Mouse (Mus musculus) small intestine, adult 2 months (tissue): Measurements from ENCODE around the gene Plekhn1. TPM values are rescaled to one million over a fixed set of nuclear protein-coding genes. Genes with fewer than 3 reads are reported as not detected.

Experiments
- H3K27ac ChIP-seq: fragments of 200-500 bp; 2 replicates; pipeline ENCODE4 v1.5.1; 2012; ENCODE audit warnings: low read depth, low read length, control low read depth, inconsistent platforms; ENCODE audit not compliant: insufficient read depth
- H3K27me3 ChIP-seq: fragments of 200-500 bp; 2 replicates; pipeline ENCODE4 v1.6.1; 2012; ENCODE audit warnings: mild to moderate bottlenecking, moderate library complexity, low read length, inconsistent platforms; ENCODE audit not compliant: control insufficient read depth, insufficient read depth
- H3K36me3 ChIP-seq: fragments of 200-500 bp; 2 replicates; pipeline ENCODE4 v1.6.1; 2012; ENCODE audit warnings: mild to moderate bottlenecking, low read length, control low read depth, inconsistent platforms; ENCODE audit not compliant: control insufficient read depth, insufficient read depth
- H3K4me1 ChIP-seq: fragments of 200-500 bp; 2 replicates; pipeline ENCODE4 v1.6.1; 2012; ENCODE audit warnings: low read length, inconsistent platforms, mixed read lengths; ENCODE audit not compliant: control insufficient read depth, insufficient read depth, insufficient read length
- H3K4me3 ChIP-seq: fragments of 200-500 bp; 2 replicates; pipeline ENCODE4 v1.5.1; 2012; ENCODE audit warnings: low read depth, mild to moderate bottlenecking, control low read depth, inconsistent platforms, low read length, moderate library complexity
- CTCF ChIP-seq: fragments of 200-500 bp; IDR thresholded peaks from 2 replicates; pipeline ENCODE4 v1.5.1; 2012; ENCODE audit warnings: low read depth, mild to moderate bottlenecking, control low read depth, inconsistent platforms, low read length, moderate library complexity, mixed read lengths; ENCODE audit not compliant: insufficient replicate concordance, insufficient read length; ENCODE audit errors: extremely low read depth
- POLR2A ChIP-seq: fragments of 200-500 bp; IDR thresholded peaks from 2 replicates; pipeline ENCODE4 v1.6.1; 2012; ENCODE audit warnings: low read depth, mild to moderate bottlenecking, control low read depth, inconsistent platforms, low read length, moderate library complexity
- WGBS: fragments of 180-500 bp; shearing (Covaris S2); methylation state at CpG from one replicate; pipeline ENCODE4 v1.1.7; 2018; 5-methylcytosine and 5-hydroxymethylcytosine counted together
- polyA plus RNA-seq: library from polyadenylated mRNA; depleted of rRNA; stranded (reverse); fragments of >200 nt; gene quantifications from 2 replicates; pipeline ENCODE4 v1.2.3, GENCODE M21; 2012

Gene Plekhn1
- polyA plus RNA-seq, 1 experiment, result 46.9 TPM

DNA sequence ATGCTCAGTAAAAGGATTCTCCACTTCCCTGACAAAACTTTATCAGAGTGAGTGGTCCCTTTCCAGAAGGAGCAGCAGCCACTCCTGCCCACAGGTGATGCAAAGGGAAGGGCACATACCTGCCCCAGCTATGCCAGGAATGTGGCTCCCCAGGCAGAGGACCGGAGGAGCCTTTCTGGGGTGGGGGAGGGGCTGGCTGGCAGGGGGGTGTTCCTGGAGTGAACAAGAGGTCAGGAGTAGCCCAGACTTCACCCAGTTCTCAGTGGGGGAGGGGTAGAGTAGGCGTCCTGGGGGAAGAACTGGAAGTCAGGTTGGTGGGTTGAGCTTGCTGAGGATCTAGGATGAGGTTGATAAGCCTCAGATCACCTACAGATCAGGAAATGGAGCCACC, 41.5 kb downstream of the Plekhn1 start:
- WGBS, result 31% methylated on average over 2 of the region's 2 CpGs
- H3K27me3 ChIP-seq, result no peaks in the 10 kb centered on the region
- H3K4me3 ChIP-seq, result no peak overlapping the region
- TF ChIP-seq POLR2A, result no peak
- no peak for TF ChIP-seq CTCF
- peaks cover 50% of the 10 kb centered on the region; the same call in 1 of the 2 replicates for H3K4me1 ChIP-seq
- peak overlapping the region; percentile 90 for H3K27ac ChIP-seq
- peaks cover 10% of the 10 kb centered on the region for H3K36me3 ChIP-seq

DNA sequence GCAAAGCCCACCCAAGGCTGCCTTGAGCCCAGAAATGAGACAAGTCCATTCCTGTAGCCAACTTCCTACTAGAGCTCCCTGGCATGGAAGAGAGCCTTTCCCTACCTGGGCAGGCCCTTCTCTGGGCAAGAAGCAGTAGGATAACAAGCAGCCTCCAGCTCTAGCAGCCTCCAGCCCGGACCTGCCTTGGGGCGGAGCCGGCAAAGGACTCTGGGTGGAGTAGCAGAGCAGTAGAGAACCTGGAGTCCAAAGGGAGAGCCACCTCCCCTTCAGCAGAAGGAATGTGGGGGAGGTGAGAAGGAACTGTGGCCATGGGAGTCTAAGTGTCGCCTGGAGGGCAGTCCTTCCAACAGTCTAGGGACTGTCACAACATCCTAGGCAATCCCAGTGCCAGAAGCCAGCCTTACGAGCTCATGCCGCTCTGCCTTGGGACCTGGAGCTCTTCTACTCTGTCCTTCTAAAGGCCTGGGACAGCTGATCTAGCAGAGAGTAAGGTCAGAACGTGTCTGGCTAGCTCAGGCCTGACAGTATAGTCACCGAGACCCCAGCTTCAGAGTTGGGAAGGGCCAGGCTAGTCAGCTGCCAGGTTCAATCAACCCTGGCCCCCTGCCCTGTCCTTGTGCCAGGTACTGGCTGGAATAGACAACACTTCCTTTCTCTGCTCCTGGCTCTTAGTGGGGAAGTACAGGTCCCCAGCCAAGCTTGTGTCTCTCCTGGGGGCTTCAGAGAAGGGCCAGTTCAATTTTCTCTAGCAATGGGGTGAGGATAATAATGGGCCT, 42.0 kb downstream of the Plekhn1 start:
- peaks cover 10% of the 10 kb centered on the region for H3K36me3 ChIP-seq
- WGBS, result 30% methylated on average over 8 of the region's 8 CpGs
- TF ChIP-seq POLR2A (peak; percentile 58; the same call in 1 of the 2 replicates), CTCF (no peak)
- peak overlapping the region; percentile 55 for H3K4me3 ChIP-seq
- peak overlapping the region; percentile 95 for H3K27ac ChIP-seq
- no peaks in the 10 kb centered on the region for H3K27me3 ChIP-seq
- peaks cover 50% of the 10 kb centered on the region; the same call in 1 of the 2 replicates for H3K4me1 ChIP-seq

DNA sequence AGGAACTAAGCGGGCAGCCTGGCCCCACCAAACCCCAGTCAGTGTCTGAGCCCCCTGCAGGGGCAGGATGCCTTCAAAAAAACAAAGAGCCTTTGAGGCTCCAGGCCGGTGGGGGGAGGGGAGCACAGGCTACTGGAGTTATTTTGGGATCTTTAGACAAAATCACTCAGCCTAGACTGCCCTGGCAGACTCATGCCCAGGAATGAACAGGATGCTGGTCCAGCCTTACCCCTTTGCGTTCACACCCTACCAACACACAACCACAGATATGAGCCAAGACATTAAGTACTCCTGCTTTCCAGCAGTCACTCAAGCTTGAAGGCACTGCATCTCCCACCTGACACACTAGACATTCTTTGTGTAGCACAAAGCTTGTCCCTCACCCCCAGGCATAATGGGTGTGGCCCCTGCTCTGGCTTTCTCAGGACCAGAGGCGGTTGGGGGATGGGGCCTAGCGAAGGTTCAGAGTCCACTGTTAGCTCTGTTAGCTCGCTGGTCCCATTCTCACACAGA, 45.8 kb downstream of the Plekhn1 start:
- Histone ChIP-seq H3K4me1 (peaks cover 37% of the 10 kb centered on the region; the same call in 1 of the 2 replicates), H3K4me3 (no peak overlapping the region), H3K27ac (0 out of 2 replicates have a peak overlapping the region, but pooled peaks have one; percentile 8)

DNA sequence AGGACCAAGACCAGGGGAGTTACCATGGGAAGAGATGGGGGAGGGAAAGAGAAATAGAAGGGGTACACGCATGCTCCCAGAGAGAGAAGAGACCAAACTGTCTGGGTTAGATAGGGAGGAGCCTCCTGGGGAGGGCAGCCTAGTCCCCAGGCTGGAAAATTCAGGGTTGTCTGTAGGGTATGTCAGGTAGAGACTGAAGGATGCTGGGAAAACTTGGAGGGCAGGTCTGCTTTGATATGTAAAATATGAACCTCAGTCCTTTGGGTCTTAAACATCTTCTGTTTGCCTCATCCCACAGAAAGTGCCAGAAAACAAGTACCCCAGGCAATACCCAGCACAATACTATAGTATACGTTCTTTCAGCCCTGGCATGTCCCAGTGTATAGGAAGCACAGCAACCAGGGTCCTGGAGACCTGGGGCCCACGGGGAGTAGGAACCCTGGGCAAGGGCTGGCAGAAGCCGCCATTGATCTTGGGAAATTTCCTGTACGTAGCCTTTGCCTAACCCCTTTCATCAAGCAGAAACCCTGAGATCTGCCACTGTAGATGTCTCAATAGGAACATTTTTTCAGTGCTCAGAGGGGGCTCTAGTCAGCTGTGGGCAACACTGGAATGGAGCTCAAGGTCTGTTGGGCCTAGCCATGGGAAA, 46.4 kb downstream of the Plekhn1 start:
- Histone ChIP-seq H3K27me3 (no peaks in the 10 kb centered on the region), H3K27ac (no peak overlapping the region), H3K36me3 (peaks cover 13% of the 10 kb centered on the region), H3K4me3 (no peak overlapping the region), H3K4me1 (peaks cover 31% of the 10 kb centered on the region; the same call in 1 of the 2 replicates)
- no peak for TF ChIP-seq POLR2A
- no peak for TF ChIP-seq CTCF
- WGBS, result 90% methylated on average over 5 of the region's 5 CpGs

More for the DNA sequence above, 45.8 kb downstream of the Plekhn1 start:
- no peaks in the 10 kb centered on the region for H3K27me3 ChIP-seq
- H3K36me3 ChIP-seq, result peaks cover 13% of the 10 kb centered on the region
- WGBS, result 44% methylated on average over 6 of the region's 6 CpGs
- TF ChIP-seq CTCF, result no peak
- TF ChIP-seq POLR2A, result no peak

DNA sequence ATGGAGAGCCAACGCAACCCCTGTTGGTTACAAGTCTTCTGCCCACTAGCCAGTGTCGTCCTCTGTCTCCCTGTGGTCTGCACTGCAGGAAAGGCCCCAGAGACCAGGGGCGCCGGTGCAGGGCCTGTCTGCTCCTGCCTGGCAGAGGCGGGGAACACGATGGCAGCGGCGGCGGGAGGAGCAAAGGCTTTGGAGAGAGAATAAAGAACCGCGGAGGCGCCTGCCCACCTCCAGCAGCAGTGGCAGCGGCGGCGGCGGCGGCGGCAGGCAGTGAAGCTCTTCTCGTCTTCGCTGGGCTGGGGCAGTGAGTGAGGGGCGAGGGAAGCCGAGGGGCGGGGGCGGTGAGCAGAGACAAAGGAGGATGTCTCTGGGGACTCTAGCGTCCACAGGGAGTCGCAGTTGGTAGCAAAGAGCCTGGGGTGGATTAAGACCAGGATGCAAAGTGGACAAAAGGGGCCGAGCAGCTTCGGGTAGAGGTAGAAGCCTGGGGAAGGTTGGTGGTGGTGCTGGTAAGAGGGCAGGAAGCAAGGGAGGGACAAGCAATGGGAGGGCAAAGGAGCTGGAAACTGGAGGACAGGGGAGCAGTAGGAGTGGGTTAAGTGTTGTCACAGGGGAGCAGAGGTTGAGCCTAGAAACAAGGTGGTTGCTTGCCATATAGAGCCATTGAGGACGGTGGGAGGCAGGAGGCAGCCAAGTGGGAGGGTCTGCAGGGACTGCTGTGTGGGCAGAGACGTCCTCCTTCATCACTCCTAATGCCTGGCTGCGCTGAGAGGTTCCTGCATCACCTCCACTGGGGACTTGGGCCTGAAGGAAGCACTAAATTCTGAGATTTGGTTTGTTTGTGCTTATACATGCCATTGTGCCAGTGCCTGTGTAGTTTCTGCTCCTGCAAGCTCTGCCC, 48.5 kb downstream of the Plekhn1 start:
- H3K4me1 ChIP-seq, result peaks cover 24% of the 10 kb centered on the region; the same call in 1 of the 2 replicates
- WGBS, result 72% methylated on average over 31 of the region's 31 CpGs

DNA sequence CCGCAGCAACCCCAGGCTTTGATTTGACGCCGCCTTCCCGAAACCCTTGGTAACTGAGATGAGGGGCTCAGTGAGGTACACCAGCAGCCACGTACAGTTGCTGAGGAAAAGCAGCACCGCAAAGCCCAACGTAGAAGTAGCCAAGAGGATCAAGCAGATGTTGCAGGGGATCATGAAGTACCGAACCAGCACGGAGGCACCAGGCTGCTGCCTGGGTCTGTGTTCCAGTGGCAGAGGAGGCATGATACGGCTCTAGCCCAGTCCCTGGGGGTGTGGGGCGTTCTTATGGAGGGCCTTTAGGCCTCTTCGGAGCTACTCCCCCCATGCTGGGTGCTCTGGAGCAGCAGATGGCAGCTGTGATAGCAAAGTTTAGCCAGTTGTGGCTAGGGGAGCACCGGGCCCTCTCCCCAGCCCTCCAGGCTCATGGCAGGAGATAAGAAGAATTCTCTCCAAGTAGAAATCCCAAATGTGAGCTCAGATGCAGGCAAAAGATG, 49.2 kb downstream of the Plekhn1 start:
- Histone ChIP-seq H3K4me3 (no peak overlapping the region), H3K27me3 (no peaks in the 10 kb centered on the region), H3K4me1 (peaks cover 18% of the 10 kb centered on the region; the same call in 1 of the 2 replicates), H3K36me3 (peaks cover 13% of the 10 kb centered on the region), H3K27ac (no peak overlapping the region)
- TF ChIP-seq POLR2A, result no peak
- TF ChIP-seq CTCF, result no peak
- 93% methylated on average over 13 of the region's 13 CpGs for WGBS

More for the DNA sequence above, 48.5 kb downstream of the Plekhn1 start:
- TF ChIP-seq POLR2A (no peak), CTCF (no peak)
- Histone ChIP-seq H3K27me3 (no peaks in the 10 kb centered on the region), H3K4me3 (no peak overlapping the region), H3K36me3 (peaks cover 15% of the 10 kb centered on the region), H3K27ac (no peak overlapping the region)
